Mouse (Mus musculus) hematopoietic stem cell, adult 5-6 weeks (primary cell): ENCODE results near the gene Gm11027. TPM values are rescaled to one million over a fixed set of nuclear protein-coding genes. Genes with fewer than 3 reads are reported as not detected.
"Not testable (repeated sequence)": the region's sequence is repeated elsewhere in the genome, so short reads cannot be mapped to it uniquely, and the experiment has no call there.

Experiments used
- ATAC-seq, 2 experiments: fragments of 125-278 bp in 1 of 2; replicated peaks in 1 of 2; 2 replicates each; pipeline ENCODE4 v1.8.0; 2016 to 2017; ENCODE audit warnings: inconsistent platforms in 2 of 2, mild to moderate bottlenecking in 2 of 2, moderate number of reproducible peaks in 2 of 2, low read depth in 1 of 2, moderate TSS enrichment in 1 of 2; ENCODE audit not compliant: low FRiP score in 2 of 2, poor library complexity in 2 of 2, severe bottlenecking in 2 of 2, insufficient read depth in 1 of 2, low TSS enrichment in 1 of 2
- total RNA-seq: library from RNA; stranded (forward); fragments of 172-1452, 232-1000 nt; gene quantifications from 2 replicates; pipeline ENCODE4 v1.2.3, GENCODE M21; 2017

Gm11027 gene
- not detected in 2 replicates for total RNA-seq

GRCm38 (mm10) chr12:116275086-116275485 is at the start of gene Gm11027:
Gene Gm11027, plus strand, starts transcription at chr12:116275386.
- ATAC-seq = not testable (repeated sequence)

DNA sequence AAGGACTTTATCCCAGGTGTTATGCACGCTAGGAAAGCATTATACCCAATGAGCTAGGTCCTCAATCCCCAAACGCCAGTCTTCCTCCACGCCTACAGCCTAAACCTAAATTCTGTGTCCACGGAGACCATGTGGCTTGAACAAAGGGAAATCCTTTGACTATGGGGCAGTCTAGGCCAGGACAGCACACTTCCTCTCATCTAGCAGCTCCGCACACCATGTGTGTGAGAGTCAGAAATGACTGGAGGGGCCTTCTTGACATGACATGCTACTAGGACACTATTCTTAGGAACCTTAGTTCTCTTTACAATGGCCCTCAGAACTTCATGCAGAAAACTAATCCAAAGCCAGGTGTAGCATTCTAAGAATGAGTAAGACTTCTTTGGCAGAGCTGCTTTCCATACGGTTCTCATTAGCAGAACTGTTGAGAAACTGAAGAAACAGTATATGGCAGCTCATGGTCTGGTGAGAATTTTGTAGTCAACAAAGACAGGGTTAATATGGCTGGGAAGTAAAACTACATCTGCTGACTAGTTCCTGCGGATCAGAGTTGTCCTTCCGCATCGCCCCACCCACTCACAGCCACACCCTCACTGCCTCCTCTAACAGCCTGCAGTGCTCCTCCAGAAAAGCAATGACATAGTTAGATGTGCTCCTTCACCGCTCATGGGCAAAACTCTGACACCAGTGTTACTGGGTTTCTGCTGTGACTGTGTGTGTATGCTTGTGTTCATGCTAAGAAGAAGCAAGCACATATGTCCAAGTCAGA is 48.7 kb upstream of the Gm11027 start:
- no peak for ATAC-seq

DNA sequence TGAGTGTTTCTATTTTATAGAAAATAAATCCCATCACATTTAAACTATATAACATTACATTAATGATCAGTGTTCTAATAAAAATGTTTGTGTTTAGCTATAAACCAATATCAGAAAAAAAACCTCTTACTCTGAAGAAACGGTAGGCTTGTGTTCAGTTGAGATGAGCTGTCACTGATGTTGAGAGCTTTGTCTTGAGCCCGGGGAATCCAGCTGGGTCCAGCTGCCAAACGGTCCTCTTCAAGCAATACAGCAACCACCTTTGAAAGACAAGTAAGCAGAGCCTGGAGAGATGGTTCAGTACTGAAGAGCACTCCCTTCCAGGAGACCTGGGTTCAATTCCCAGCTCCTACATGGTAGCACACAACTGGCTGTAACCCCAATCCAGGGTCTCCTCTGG is 45.7 kb upstream of the Gm11027 start:
- no peak for ATAC-seq

GRCm38 (mm10) chr12:116231612-116232011 is 43.6 kb upstream of the Gm11027 start:
- ATAC-seq = no peak

DNA sequence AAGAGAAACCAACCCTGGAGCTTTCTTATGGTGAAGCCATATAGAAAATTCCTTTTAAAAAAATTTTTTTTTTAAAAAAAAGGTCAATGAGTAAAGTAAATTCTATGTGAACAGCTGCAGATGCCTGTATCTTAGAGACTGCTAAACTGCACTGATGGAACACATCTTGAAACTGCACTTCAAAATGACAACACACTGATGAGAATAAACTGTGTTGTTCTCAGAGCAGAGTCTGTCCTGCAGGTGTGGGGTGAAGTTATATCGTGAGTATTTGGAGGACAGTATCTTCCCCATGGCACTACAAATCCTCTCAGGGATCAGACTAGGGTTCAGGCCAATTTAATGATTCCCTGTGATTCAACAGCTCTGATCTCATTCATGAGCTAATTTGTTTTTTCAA is 43.1 kb upstream of the Gm11027 start:
- no peak for ATAC-seq

GRCm38 (mm10) chr12:116235356-116235755 is 39.8 kb upstream of the Gm11027 start:
- no peak; a peak in 1 of 4 replicates for ATAC-seq

GRCm38 (mm10) chr12:116236658-116237057 is 38.5 kb upstream of the Gm11027 start:
- no peak for ATAC-seq

DNA sequence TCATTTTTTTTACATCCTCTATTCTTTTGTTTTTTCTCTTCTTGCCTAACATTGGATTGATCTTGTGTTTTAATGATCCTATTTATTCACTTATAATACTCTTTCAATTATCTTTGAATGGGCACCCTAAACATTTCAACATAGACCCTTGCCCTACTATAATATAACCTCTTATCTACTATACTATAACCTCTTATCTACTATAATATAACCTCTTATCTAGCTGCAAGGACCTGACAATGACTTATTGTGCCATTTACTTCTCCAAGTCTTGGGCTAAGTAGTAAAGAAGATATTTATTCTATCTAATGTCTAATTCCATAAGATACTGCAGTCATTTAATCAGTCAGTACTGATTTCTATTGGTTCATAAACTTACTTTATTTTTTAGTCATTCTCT is 36.8 kb upstream of the Gm11027 start:
- ATAC-seq = no peak

GRCm38 (mm10) chr12:116238803-116239202 is 36.4 kb upstream of the Gm11027 start:
- no peak for ATAC-seq

GRCm38 (mm10) chr12:116244601-116245000 is 30.6 kb upstream of the Gm11027 start:
- ATAC-seq = no peak

DNA sequence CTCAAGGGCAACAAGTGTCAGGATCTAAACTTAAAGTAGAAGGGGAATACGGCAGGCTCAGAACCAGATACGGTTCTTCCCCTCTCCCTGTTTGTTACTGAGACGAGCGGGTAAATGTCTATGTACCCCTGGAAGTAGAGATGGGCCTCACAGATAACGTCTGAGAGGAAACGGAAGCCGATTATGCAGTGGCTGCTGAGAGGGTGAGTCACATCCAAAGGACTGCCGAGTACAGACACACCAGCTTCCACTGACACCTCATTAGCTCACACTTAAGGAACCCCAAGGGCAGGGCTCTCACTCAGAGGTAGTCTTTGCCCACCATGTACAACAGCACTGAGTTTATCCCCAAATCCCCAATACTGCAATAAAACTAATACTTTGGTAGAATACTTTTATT is 20.5 kb upstream of the Gm11027 start:
- peak in 1 of 2 experiments; percentile 32; a peak in 1 of 4 replicates for ATAC-seq

- ATAC-seq = no peak; a peak in 1 of 4 replicates
Observed at GRCm38 (mm10) chr12:116255636-116256035, 19.6 kb upstream of the Gm11027 start.

DNA sequence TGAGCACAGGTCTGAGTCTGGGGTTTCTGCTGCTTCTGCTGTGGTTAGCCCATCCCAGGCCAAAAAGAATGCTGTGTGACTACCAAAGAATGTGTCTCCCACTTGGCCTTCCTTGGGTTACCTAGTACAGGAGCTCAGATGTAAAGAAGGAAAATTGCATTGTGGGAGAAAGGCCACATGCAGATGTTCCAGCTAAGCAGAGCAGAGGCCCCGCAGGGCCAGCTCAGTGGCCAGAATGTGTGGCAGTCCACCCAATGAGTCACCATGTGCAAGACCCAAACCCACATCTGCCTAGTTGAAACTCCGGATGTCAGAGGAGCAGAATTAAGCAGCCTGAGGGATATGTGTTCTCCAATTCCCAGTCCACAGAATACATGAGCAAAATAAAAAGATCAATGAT is 16.9 kb upstream of the Gm11027 start:
- no peak for ATAC-seq

GRCm38 (mm10) chr12:116262555-116263341 is 12.4 kb upstream of the Gm11027 start, which contains the start of gene Wdr60:
Gene Wdr60, minus strand, starts transcription at chr12:116263022.
- peak; percentile 92 to 94 for ATAC-seq

- ATAC-seq = no peak
Observed at GRCm38 (mm10) chr12:116264756-116265155, 10.4 kb upstream of the Gm11027 start.

- no peak for ATAC-seq
Observed at GRCm38 (mm10) chr12:116265275-116265674, 9.9 kb upstream of the Gm11027 start.

GRCm38 (mm10) chr12:116269450-116269849 is 5.7 kb upstream of the Gm11027 start:
- peak; percentile 87 to 93 for ATAC-seq

GRCm38 (mm10) chr12:116270538-116270937 is 4.6 kb upstream of the Gm11027 start:
- ATAC-seq = no peak
